In the genomic region with DNA sequence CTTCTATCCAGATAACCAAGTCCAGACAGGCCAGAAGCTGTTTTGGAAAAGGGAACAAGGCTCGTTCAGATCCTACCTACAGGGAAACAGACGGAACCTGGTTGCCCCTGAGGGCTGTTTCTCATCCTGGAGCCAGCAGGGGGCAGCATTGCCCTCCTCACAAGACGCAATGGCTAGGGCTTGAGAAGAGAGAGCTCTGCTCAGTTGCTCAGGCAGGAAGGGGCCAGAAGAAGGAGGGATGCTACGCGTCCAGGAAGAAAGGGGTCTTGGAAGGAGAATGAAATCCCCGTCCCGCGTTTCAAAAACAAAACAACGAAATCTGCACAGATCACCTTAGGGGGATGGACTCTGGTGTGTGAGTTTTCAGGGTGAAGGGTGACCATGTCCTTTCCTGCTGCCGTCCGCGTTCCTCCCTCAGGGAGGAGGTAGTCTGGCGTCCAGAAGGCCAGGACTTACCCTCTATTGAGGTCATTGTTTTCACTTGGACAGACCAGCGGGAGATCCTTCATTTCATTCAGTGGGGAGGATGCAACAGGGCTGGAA, we compare ENCODE assay signal across 8 mouse cellular contexts. TPM values are rescaled to one million over a fixed set of nuclear protein-coding genes. Genes with fewer than 3 reads are reported as not detected.
DNase-seq lines count a peak whose midpoint lies in the region; ATAC-seq lines count a peak whose summit lies in the region.

No protein-coding gene starts in this region.

- no peak overlapping the region for H3K9ac ChIP-seq in hindbrain, embryonic 14.5 days

- peak overlapping the region; percentile 26 for H3K4me2 ChIP-seq in hindbrain, embryonic 14.5 days (replicated peaks)

- H3K27ac ChIP-seq in hindbrain, embryonic 14.5 days, result no peak overlapping the region

- H3K4me1 ChIP-seq in hindbrain, embryonic 14.5 days (replicated peaks; ENCODE audit: control insufficient read depth, insufficient read depth, low read length), result no peaks in the 10 kb centered on the region

- H3K4me3 ChIP-seq in hindbrain, embryonic 14.5 days (replicated peaks; ENCODE audit: low read length), result no peak overlapping the region

- H3K27me3 ChIP-seq in hindbrain, embryonic 14.5 days (ENCODE audit: control insufficient read depth, insufficient read depth, low read length), result no peaks in the 10 kb centered on the region

- H3K36me3 ChIP-seq in hindbrain, embryonic 14.5 days (replicated peaks; ENCODE audit: control insufficient read depth, insufficient read depth), result no peaks in the 10 kb centered on the region

- no peaks in the 10 kb centered on the region for H3K9me3 ChIP-seq in hindbrain, embryonic 14.5 days (ENCODE audit: control insufficient read depth, low read length)

- peak; percentile 91 for DNase-seq in R1 (ENCODE audit: low read depth, low spot score)
- DNase-seq in cerebellum, postnatal 25 days, result peak; percentile 83 to 88
- peak; percentile 83 to 86 for DNase-seq in frontal cortex, postnatal 36 days (ENCODE audit: low spot score in 2 of 2)
- peak; percentile 93 for DNase-seq in hindbrain, embryonic 14.5 days (ENCODE audit: low spot score)
- DNase-seq in layer of hippocampus, postnatal 25 days (ENCODE audit: extremely low spot score in 1 of 2, low spot score in 1 of 2), result peak; percentile 76 to 88
- peak; percentile 80 for DNase-seq in right cerebral cortex, adult 18-20 months
- peak; percentile 74 for DNase-seq in urinary bladder, adult 2 months (ENCODE audit: low spot score)

- ATAC-seq in hindbrain, embryonic 14.5 days (ENCODE audit: low FRiP score), result peak; percentile 83
- peak; percentile 96 for ATAC-seq in megakaryocyte, adult 5-6 weeks (ENCODE audit: poor library complexity, severe bottlenecking)

- WGBS in hindbrain, embryonic 14.5 days, result 21% methylated on average over 14 of the region's 14 CpGs

RNA-seq across cellular contexts. Expression of a gene that starts 25.1 kb away (rescaled TPM):
- not detected in 2 replicates for polyA plus RNA-seq in hindbrain, embryonic 14.5 days (2014; fragmentation: Nextera tagmentation; extraction: Ambion mirVana)
- not detected for total RNA-seq in layer of hippocampus, postnatal 25 days (2021)
- total RNA-seq in megakaryocyte, adult 5-6 weeks (2015), result 62.7 and 66.8 TPM in 2 replicates
- total RNA-seq in megakaryocyte, adult 5-6 weeks (2017), result 52.6 and 53.5 TPM in 2 replicates
- polyA plus RNA-seq in urinary bladder, adult 2 months (2012; rRNA removed), result 0.69 and 0.81 TPM in 2 replicates

Comparison
In these comparisons a context has a peak if more than half of its experiments do, and no peak if none do; other contexts are left out.
1. RNA of a gene that starts 25.1 kb away (total RNA-seq): 52.6 to 66.8 TPM in megakaryocyte, adult 5-6 weeks; not detected in layer of hippocampus, postnatal 25 days; every median in the first group is over 10 times any median in the second.
2. Peak in every context shown above with its lines, with median percentiles within 50 percentile points of each other: DNase-seq.